8 mouse cellular contexts compared by ENCODE assay signal in the genomic region with DNA sequence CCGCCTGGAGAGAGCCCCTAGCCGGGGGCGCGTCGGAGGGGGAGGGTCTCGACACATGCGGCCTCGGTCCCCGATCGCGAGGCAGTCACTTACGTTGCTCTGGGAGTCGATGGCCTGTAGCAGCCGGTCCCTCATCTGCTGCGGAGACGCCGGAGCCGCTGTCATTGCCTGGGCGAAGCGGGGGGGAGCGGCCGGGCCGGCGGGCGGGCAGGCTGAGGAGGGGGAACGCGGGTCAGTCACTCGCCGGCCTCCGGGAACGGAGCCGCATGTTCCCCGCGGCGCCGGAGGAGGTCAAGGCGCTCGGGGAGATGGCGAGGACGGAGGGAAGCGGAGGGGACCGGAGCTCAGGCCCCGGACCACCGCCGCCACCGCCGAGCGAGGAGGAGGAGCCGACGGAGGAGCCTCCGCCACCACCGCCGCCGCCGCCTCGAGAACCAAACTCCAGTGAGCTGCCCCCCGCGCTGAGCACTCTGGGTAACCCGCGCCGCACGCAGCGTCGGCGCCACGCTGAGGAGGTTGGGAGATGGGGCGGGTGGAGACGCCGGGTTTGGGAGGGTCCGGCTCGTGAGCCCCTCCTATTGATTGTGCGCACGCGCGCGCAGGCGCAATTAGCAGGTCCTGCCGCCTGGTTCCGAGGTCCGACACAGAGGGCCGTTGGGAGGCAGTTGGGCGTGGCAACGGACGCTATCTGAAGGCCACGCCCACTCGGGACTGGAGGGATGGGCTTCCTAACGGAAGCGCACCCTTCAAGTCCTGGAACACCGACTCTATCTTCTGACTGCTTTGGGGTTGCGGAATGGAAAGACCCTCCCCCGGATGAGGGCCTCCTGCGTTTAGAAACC. TPM values are rescaled to one million over a fixed set of nuclear protein-coding genes. Genes with fewer than 3 reads are reported as not detected.
A peak's percentile ranks its signal among the peaks of the same experiment; 100 is the strongest.
DNase-seq lines count a peak whose midpoint lies in the region; ATAC-seq and TF ChIP-seq lines count a peak whose summit lies in the region.

TSS of gene Med26 (minus strand) at position 469 of the 842 bp plus-strand sequence.

- H3K4me3 ChIP-seq in G1E (ENCODE audit: low read depth, low read length), result peak within 1 kb of the TSS; percentile 96
- peak within 1 kb of the TSS; percentile 96 for H3K4me3 ChIP-seq in forebrain, embryonic 16.5 days (replicated peaks; ENCODE audit: low read length)
- peak within 1 kb of the TSS; percentile 100 for H3K4me3 ChIP-seq in layer of hippocampus, adult 2 months
- peak within 1 kb of the TSS; percentile 98 for H3K4me3 ChIP-seq in lung, embryonic 14.5 days (ENCODE audit: low read depth, low read length)
- peak within 1 kb of the TSS; percentile 92 for H3K4me3 ChIP-seq in olfactory bulb, adult 2 months (ENCODE audit: insufficient read depth, low read depth, low read length)
- peak within 1 kb of the TSS; percentile 76 for H3K4me3 ChIP-seq in thymus, adult 2 months (ENCODE audit: control insufficient read depth, insufficient read depth, low read length)

- peak; percentile 96 for DNase-seq in G1E (ENCODE audit: low spot score)
- peak; percentile 98 for DNase-seq in cerebellum, adult 18-20 months
- DNase-seq in heart, postnatal 36 days, result peak; percentile 95 to 96
- peak; percentile 96 to 99 for DNase-seq in layer of hippocampus, adult 2 months (ENCODE audit: low spot score in 2 of 2)
- peak; percentile 100 for DNase-seq in lung, embryonic 14.5 days
- peak; percentile 97 for DNase-seq in thymus, adult 2 months

- peak within 1 kb of the TSS; percentile 87 for H3K4me2 ChIP-seq in forebrain, embryonic 16.5 days (ENCODE audit: low read length)
- H3K4me2 ChIP-seq in lung, embryonic 14.5 days, result peak within 1 kb of the TSS; percentile 72

- H3K9ac ChIP-seq in forebrain, embryonic 16.5 days (replicated peaks; ENCODE audit: low read depth, low read length), result peak within 1 kb of the TSS; percentile 82
- H3K9ac ChIP-seq in lung, embryonic 14.5 days, result peak within 1 kb of the TSS; percentile 96

- peaks cover 55% of the 10 kb centered on the region for H3K36me3 ChIP-seq in G1E (replicated peaks)
- H3K36me3 ChIP-seq in forebrain, embryonic 16.5 days (ENCODE audit: control insufficient read depth, insufficient read depth), result no peaks in the 10 kb centered on the region
- peaks cover 15% of the 10 kb centered on the region for H3K36me3 ChIP-seq in lung, embryonic 14.5 days (ENCODE audit: insufficient read depth)
- no peaks in the 10 kb centered on the region for H3K36me3 ChIP-seq in thymus, adult 2 months (ENCODE audit: control insufficient read depth, insufficient read depth, low read length)

- H3K9me3 ChIP-seq in G1E (replicated peaks), result no peaks in the 10 kb centered on the region
- no peaks in the 10 kb centered on the region for H3K9me3 ChIP-seq in forebrain, embryonic 16.5 days (ENCODE audit: control insufficient read depth, low read length)
- H3K9me3 ChIP-seq in lung, embryonic 14.5 days (ENCODE audit: low read depth, low read length), result no peaks in the 10 kb centered on the region

- intact Hi-C loops in heart, postnatal 36 days (cut with DNase I), result loop anchor here (2.0 to 5.0 kb wide), 2 partner anchors 55 to 126 kb away; partner anchors contain the start of genes Eps15l1 and Slc35e1

- peaks cover 50% of the 10 kb centered on the region for H3K4me1 ChIP-seq in G1E (ENCODE audit: insufficient read depth, low read depth, low read length)
- peaks cover 30% of the 10 kb centered on the region for H3K4me1 ChIP-seq in forebrain, embryonic 16.5 days (replicated peaks; ENCODE audit: control insufficient read depth, insufficient read depth, low read length)
- H3K4me1 ChIP-seq in lung, embryonic 14.5 days (ENCODE audit: insufficient read depth), result no peaks in the 10 kb centered on the region
- no peaks in the 10 kb centered on the region; the same call in 1 of the 2 replicates for H3K4me1 ChIP-seq in olfactory bulb, adult 2 months (ENCODE audit: control insufficient read depth, insufficient read depth, low read length)
- peaks cover 8% of the 10 kb centered on the region for H3K4me1 ChIP-seq in thymus, adult 2 months (replicated peaks; ENCODE audit: control insufficient read depth, insufficient read depth, low read length)

- TF ChIP-seq CTCF in G1E (IDR thresholded peaks at IDR 0.05; ENCODE audit: low read depth, low read length), result no peak
- peak; percentile 30 for TF ChIP-seq CTCF in layer of hippocampus, adult 2 months (conservative IDR thresholded peaks at IDR 0.05)
- peak; percentile 38 for TF ChIP-seq CTCF in lung, embryonic 14.5 days (IDR thresholded peaks at IDR 0.05; ENCODE audit: low read depth)
- TF ChIP-seq CTCF in olfactory bulb, adult 2 months (IDR thresholded peaks at IDR 0.05; ENCODE audit: insufficient read depth, low read depth, low read length), result no peak
- TF ChIP-seq CTCF in thymus, adult 2 months (IDR thresholded peaks at IDR 0.05; ENCODE audit: borderline replicate concordance, control insufficient read depth, extremely low read depth, insufficient read depth, low read length, poor library complexity), result 0 out of 2 replicates have a peak, but pooled peaks have one; percentile 48

- under 1% methylated on average over 92 of the region's 92 CpGs for WGBS in forebrain, embryonic 16.5 days
- under 1% methylated on average over 92 of the region's 92 CpGs for WGBS in lung, embryonic 14.5 days
- WGBS in olfactory bulb, adult 2 months, result under 1% methylated on average over 92 of the region's 92 CpGs
- WGBS in thymus, adult 2 months, result under 1% methylated on average over 92 of the region's 92 CpGs

- TF ChIP-seq POLR2A in olfactory bulb, adult 2 months (IDR thresholded peaks at IDR 0.05; ENCODE audit: insufficient read depth, low read depth, low read length), result peak; percentile 64
- TF ChIP-seq POLR2A in thymus, adult 2 months (IDR thresholded peaks at IDR 0.05; ENCODE audit: control insufficient read depth, extremely low read depth, insufficient read depth, low read length, poor library complexity), result peak; percentile 57; the same call in 1 of the 2 replicates

- ATAC-seq in G1E (ENCODE audit: extremely low read depth, insufficient number of reproducible peaks, low FRiP score, poor library complexity, severe bottlenecking), result peak; percentile 95
- peak; percentile 97 for ATAC-seq in forebrain, embryonic 16.5 days
- peak; percentile 94 for ATAC-seq in lung, embryonic 14.5 days (ENCODE audit: insufficient read depth)

- no peaks in the 10 kb centered on the region for H3K27me3 ChIP-seq in G1E (ENCODE audit: insufficient read depth, low read length)
- no peaks in the 10 kb centered on the region for H3K27me3 ChIP-seq in forebrain, embryonic 16.5 days (replicated peaks; ENCODE audit: control insufficient read depth, insufficient read depth, low read length)
- H3K27me3 ChIP-seq in lung, embryonic 14.5 days (ENCODE audit: insufficient read depth, low read length), result no peaks in the 10 kb centered on the region
- H3K27me3 ChIP-seq in thymus, adult 2 months (ENCODE audit: control insufficient read depth, insufficient read depth, low read length), result no peaks in the 10 kb centered on the region

- H3K27ac ChIP-seq in forebrain, embryonic 16.5 days (ENCODE audit: low read length), result peak within 1 kb of the TSS; percentile 87
- peak within 1 kb of the TSS; percentile 92 for H3K27ac ChIP-seq in layer of hippocampus, adult 2 months
- peak within 1 kb of the TSS; percentile 94 for H3K27ac ChIP-seq in lung, embryonic 14.5 days (ENCODE audit: low read depth)
- peak within 1 kb of the TSS; percentile 28 for H3K27ac ChIP-seq in olfactory bulb, adult 2 months (ENCODE audit: insufficient read depth, low read depth, low read length)
- peak within 1 kb of the TSS; percentile 56 for H3K27ac ChIP-seq in thymus, adult 2 months (ENCODE audit: control insufficient read depth, insufficient read depth, low read length)

RNA-seq across cellular contexts. Expression of gene Med26, which starts in this region (rescaled TPM):
- total RNA-seq in G1E (2014; fragmentation: Nextera tagmentation) (14.8 and 17.9 TPM in 2 replicates), G1E (2017) (6.9 and 7.6 TPM in 2 replicates)
- 43.8 and 61.3 TPM in 2 replicates for polyA plus RNA-seq in G1E (2012)
- 19.9 and 21.6 TPM in 2 replicates for polyA plus RNA-seq in forebrain, embryonic 16.5 days (2015; fragmentation: Nextera tagmentation; extraction: Ambion mirVana)
- total RNA-seq in heart, postnatal 36 days (2021), result 1 to 10 TPM; 7.6 to 7.9 TPM
- total RNA-seq in layer of hippocampus, adult 2 months (2021), result 10 to 100 TPM; 10.5 to 10.6 TPM
- 16.7 and 17.5 TPM in 2 replicates for polyA plus RNA-seq in lung, embryonic 14.5 days (2014; fragmentation: Nextera tagmentation; extraction: Ambion mirVana)
- not detected in 2 replicates for polyA plus RNA-seq in olfactory bulb, adult 2 months (2012; ENCODE audit: insufficient read depth, insufficient read length, low replicate concordance, missing spikeins)
- polyA plus RNA-seq in thymus, adult 2 months (2012; rRNA removed), result 26.3 and 32.1 TPM in 2 replicates

Comparison
In these comparisons a context has a peak if more than half of its experiments do, and no peak if none do; other contexts are left out.
1. Peak in every context shown above with its lines: DNase-seq, ATAC-seq, H3K4me3 ChIP-seq and H3K27ac ChIP-seq.
2. CTCF ChIP-seq: peak in layer of hippocampus, adult 2 months (single experiment), lung, embryonic 14.5 days (single experiment) and thymus, adult 2 months (single experiment); none in G1E (single experiment) and olfactory bulb, adult 2 months (single experiment).
3. H3K27ac ChIP-seq: peak in every context shown above with its lines; median percentile 94 in lung, embryonic 14.5 days; 92 in layer of hippocampus, adult 2 months; 87 in forebrain, embryonic 16.5 days; 56 in thymus, adult 2 months; 28 in olfactory bulb, adult 2 months.